Mouse (Mus musculus) hindbrain, embryonic 11.5 days (tissue): ENCODE measurements around the gene Mybpc2. TPM values are rescaled to one million over a fixed set of nuclear protein-coding genes. Genes with fewer than 3 reads are reported as not detected.

Source experiments
- ATAC-seq: fragments of 200-750 bp; cut with Nextera tagmentation; 2 replicates; pipeline ENCODE4 v1.8.0; 2017; ENCODE audit warnings: mild to moderate bottlenecking, moderate TSS enrichment, moderate library complexity; ENCODE audit not compliant: low FRiP score
- DNase-seq: peaks from one replicate; pipeline ENCODE4 v3.0.0-alpha.2; 2015; ENCODE audit warnings: low spot score
- H3K27ac ChIP-seq: fragments of 300-500 bp; sonication (generic); 2 replicates; pipeline ENCODE4 v1.5.1; 2014; ENCODE audit warnings: mild to moderate bottlenecking, low read depth, low read length
- H3K27me3 ChIP-seq: fragments of 300-500 bp; sonication (generic); 2 replicates; pipeline ENCODE4 v1.6.1; 2014; ENCODE audit warnings: mild to moderate bottlenecking, low read length, moderate library complexity, mixed read lengths; ENCODE audit not compliant: control insufficient read depth, insufficient read depth
- H3K36me3 ChIP-seq: fragments of 300-500 bp; sonication (generic); 2 replicates; pipeline ENCODE4 v1.6.1; 2014; ENCODE audit warnings: mild to moderate bottlenecking, low read length, moderate library complexity, mixed read lengths; ENCODE audit not compliant: control insufficient read depth, insufficient read depth
- H3K4me1 ChIP-seq: fragments of 300-500 bp; sonication (generic); replicated peaks from 2 replicates; pipeline ENCODE4 v1.6.1; 2014; ENCODE audit warnings: low read length, mixed read lengths; ENCODE audit not compliant: control insufficient read depth, insufficient read depth
- H3K4me2 ChIP-seq: fragments of 300-500 bp; sonication (generic); replicated peaks from 2 replicates; pipeline ENCODE4 v1.6.1; 2014; ENCODE audit warnings: mild to moderate bottlenecking, low read depth, low read length
- H3K4me3 ChIP-seq: fragments of 300-500 bp; sonication (generic); 2 replicates; pipeline ENCODE4 v1.5.1; 2014; ENCODE audit warnings: low read depth, low read length
- H3K9ac ChIP-seq: fragments of 300-500 bp; sonication (generic); 2 replicates; pipeline ENCODE4 v1.6.1; 2014; ENCODE audit warnings: low read depth, low read length
- H3K9me3 ChIP-seq: fragments of 300-500 bp; sonication (generic); 2 replicates; pipeline ENCODE4 v1.6.1; 2016; ENCODE audit warnings: low read length; ENCODE audit not compliant: control insufficient read depth
- WGBS: fragments of 180-500 bp; shearing (Covaris S2); extraction: QIAGEN DNeasy Blood & Tissue Kit; methylation state at CpG from one replicate; pipeline ENCODE4 v1.1.7; 2014; 5-methylcytosine and 5-hydroxymethylcytosine counted together
- polyA plus RNA-seq: library from polyadenylated mRNA; unstranded; fragments of >200 nt; fragmentation: Nextera tagmentation; extraction: Ambion mirVana; gene quantifications from 2 replicates; pipeline ENCODE4 v1.2.1, GENCODE M21; 2014

Gene Mybpc2
- polyA plus RNA-seq, 1 experiment from 2014 or later: 0.19 TPM

DNA sequence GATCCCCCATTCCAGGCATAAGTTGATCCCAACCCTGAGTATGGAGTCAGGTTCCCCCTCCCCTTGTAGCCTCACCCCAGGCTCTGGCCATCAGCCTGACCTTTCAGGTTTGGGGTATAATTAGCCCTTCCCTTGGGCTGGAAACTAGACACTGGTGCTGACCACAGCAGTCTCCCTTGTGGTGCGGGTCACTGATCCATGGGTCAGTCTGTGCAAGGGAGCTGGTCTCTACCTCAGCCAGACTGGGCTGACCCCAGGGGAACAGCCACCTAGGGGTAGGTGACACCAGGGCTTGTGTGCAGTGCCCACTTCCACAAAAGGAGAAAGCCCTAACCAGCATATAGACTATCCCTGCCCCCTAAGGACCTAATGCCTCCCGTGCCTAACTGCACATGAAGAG, 1.4 kb downstream of the Mybpc2 start:
- H3K9me3 ChIP-seq: no peaks in the 10 kb centered on the region
- no peak for DNase-seq
- ATAC-seq: no peak
- H3K4me1 ChIP-seq: peaks cover 4% of the 10 kb centered on the region
- no peak overlapping the region for H3K4me3 ChIP-seq
- no peak overlapping the region for H3K9ac ChIP-seq
- H3K27me3 ChIP-seq: peaks cover 34% of the 10 kb centered on the region
- WGBS: 86% methylated on average over 2 of the region's 2 CpGs
- H3K36me3 ChIP-seq: no peaks in the 10 kb centered on the region
- H3K4me2 ChIP-seq: no peak overlapping the region
- H3K27ac ChIP-seq: no peak overlapping the region

DNA sequence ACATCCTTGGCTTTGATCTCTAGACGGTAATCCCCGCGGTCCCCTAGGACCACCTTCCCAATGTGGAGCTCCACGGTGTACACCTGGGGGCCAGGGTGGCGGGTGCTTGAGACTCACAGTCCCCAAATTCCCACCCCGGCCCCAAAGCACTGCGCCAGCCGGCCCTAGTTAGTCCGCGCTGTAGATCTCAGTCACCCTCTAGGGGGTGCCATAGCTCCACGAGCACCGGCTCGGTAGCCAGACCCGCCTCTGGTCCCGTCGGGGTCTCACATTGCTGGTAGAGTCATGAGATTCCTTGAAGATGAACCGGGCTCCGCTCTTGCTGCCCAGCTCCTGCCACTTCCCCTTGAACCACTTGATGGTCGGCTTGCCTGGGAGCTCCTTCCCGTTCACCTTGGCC, 2.7 kb downstream of the Mybpc2 start:
- H3K27ac ChIP-seq: no peak overlapping the region
- no peak overlapping the region for H3K9ac ChIP-seq
- H3K36me3 ChIP-seq: no peaks in the 10 kb centered on the region
- H3K4me2 ChIP-seq: peak overlapping the region; percentile 4; the same call in 1 of the 2 replicates
- peaks cover 31% of the 10 kb centered on the region for H3K27me3 ChIP-seq
- WGBS: 5% methylated on average over 20 of the region's 20 CpGs
- ATAC-seq (peak; percentile 68; the same call in 1 of the 2 replicates), DNase-seq (peak; percentile 83)
- no peaks in the 10 kb centered on the region; the same call in 1 of the 2 replicates for H3K4me1 ChIP-seq
- no peaks in the 10 kb centered on the region for H3K9me3 ChIP-seq
- H3K4me3 ChIP-seq: no peak overlapping the region

GRCm38 (mm10) chr7:44520990-44521389, 3.5 kb downstream of the Mybpc2 start:
- H3K4me1 ChIP-seq: no peaks in the 10 kb centered on the region; the same call in 1 of the 2 replicates
- H3K27me3 ChIP-seq: peaks cover 31% of the 10 kb centered on the region
- no peak for ATAC-seq
- H3K9me3 ChIP-seq: no peaks in the 10 kb centered on the region
- no peak overlapping the region for H3K4me3 ChIP-seq
- no peak overlapping the region for H3K9ac ChIP-seq
- no peaks in the 10 kb centered on the region for H3K36me3 ChIP-seq
- H3K4me2 ChIP-seq: no peak overlapping the region
- 65% methylated on average over 3 of the region's 3 CpGs for WGBS
- no peak overlapping the region for H3K27ac ChIP-seq
- no peak for DNase-seq

DNA sequence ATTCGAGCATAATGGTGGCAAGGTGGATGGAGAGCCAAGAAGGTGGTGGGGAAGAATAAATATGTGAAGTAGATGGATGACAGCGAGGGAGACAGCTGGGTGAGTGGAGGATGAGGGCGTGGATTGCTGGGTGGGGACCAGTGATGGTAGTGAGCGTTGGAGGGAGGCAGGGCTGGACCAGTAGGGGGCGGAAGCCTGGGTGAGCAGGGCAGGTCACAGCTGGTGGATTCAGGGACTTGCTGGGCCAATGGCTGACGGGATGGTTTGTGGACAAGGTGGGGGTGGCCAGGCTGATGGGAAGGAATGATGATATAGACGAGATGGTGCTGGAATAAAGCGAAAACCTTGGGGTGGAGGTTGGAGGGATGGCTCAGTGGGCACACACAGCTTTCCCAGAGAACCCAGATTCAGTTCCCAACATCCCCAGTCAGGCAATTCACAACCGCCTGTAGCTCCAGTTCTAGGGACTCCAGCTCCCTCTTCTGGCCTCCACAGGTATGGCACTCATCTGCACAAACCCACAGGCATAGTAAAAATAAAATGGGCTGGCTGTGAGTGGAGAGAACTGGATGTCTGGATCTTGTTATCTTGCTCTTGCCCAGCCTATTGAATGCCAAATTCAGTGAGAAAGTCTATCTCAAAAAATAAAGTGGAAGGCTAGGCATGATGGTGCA, 5.1 kb downstream of the Mybpc2 start:
- H3K27me3 ChIP-seq: peaks cover 20% of the 10 kb centered on the region
- H3K4me2 ChIP-seq: no peak overlapping the region
- no peaks in the 10 kb centered on the region; the same call in 1 of the 2 replicates for H3K4me1 ChIP-seq
- DNase-seq (no peak), ATAC-seq (no peak)
- WGBS: 66% methylated on average over 9 of the region's 9 CpGs
- no peak overlapping the region for H3K4me3 ChIP-seq
- H3K27ac ChIP-seq: no peak overlapping the region
- H3K9me3 ChIP-seq: no peaks in the 10 kb centered on the region
- no peaks in the 10 kb centered on the region for H3K36me3 ChIP-seq
- H3K9ac ChIP-seq: no peak overlapping the region

DNA sequence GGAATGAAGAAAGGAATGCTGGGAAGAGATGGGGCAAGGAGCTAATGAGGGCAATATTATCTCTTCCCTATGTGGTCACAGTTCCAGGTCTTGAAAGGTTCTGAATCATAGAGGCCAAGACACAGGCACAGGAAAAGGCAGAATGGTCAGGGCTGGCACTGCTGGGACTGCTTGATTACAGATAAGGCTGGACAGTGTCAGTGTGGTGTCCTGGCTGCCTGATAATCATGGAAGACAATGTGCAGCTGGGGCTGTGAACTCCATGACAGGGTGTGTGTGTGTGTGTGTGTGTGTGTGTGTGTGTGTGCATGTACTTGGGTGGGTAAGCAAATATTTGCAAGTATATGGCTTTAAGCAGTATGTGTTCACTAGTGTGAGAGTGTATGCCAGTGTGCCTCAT, 17.0 kb downstream of the Mybpc2 start:
- Histone ChIP-seq H3K4me1 (no peaks in the 10 kb centered on the region), H3K27me3 (peaks cover 3% of the 10 kb centered on the region; the same call in 1 of the 2 replicates), H3K27ac (no peak overlapping the region), H3K9ac (no peak overlapping the region), H3K4me3 (no peak overlapping the region), H3K36me3 (no peaks in the 10 kb centered on the region), H3K9me3 (no peaks in the 10 kb centered on the region), H3K4me2 (no peak overlapping the region)
- ATAC-seq: no peak
- DNase-seq: no peak

GRCm38 (mm10) chr7:44501563-44502115, 22.8 kb downstream of the Mybpc2 start:
- Histone ChIP-seq H3K4me1 (no peaks in the 10 kb centered on the region), H3K27me3 (no peaks in the 10 kb centered on the region), H3K9me3 (no peaks in the 10 kb centered on the region), H3K4me3 (no peak overlapping the region), H3K9ac (no peak overlapping the region), H3K4me2 (no peak overlapping the region), H3K27ac (no peak overlapping the region), H3K36me3 (no peaks in the 10 kb centered on the region)
- ATAC-seq (peak; percentile 56; the same call in 1 of the 2 replicates), DNase-seq (peak; percentile 81)
- WGBS: 39% methylated on average over 5 of the region's 5 CpGs

GRCm38 (mm10) chr7:44500046-44500445, 24.4 kb downstream of the Mybpc2 start:
- no peak for ATAC-seq
- Histone ChIP-seq H3K4me3 (no peak overlapping the region), H3K4me1 (peaks cover 4% of the 10 kb centered on the region; the same call in 1 of the 2 replicates), H3K9ac (no peak overlapping the region), H3K27ac (no peak overlapping the region), H3K9me3 (no peaks in the 10 kb centered on the region), H3K36me3 (no peaks in the 10 kb centered on the region), H3K4me2 (no peak overlapping the region), H3K27me3 (no peaks in the 10 kb centered on the region)
- DNase-seq: no peak
- 59% methylated on average over 19 of the region's 20 CpGs for WGBS

- Histone ChIP-seq H3K9ac (no peak overlapping the region), H3K4me2 (no peak overlapping the region), H3K27me3 (no peaks in the 10 kb centered on the region), H3K4me3 (no peak overlapping the region), H3K27ac (no peak overlapping the region), H3K4me1 (peaks cover 4% of the 10 kb centered on the region; the same call in 1 of the 2 replicates), H3K36me3 (no peaks in the 10 kb centered on the region), H3K9me3 (no peaks in the 10 kb centered on the region)
- ATAC-seq (no peak), DNase-seq (no peak)
- 77% methylated on average over 1 of the region's 1 CpGs for WGBS
These were observed 25.5 kb downstream of the Mybpc2 start for GRCm38 (mm10) chr7:44498922-44499321.
